In genomic region chr16:37292593-37292992, GRCm38 (mm10) we compare ENCODE assay signal across 12 mouse cellular contexts.
A peak's percentile ranks its signal among the peaks of the same experiment; 100 is the strongest.
DNase-seq lines count a peak whose midpoint lies in the region; ATAC-seq and TF ChIP-seq lines count a peak whose summit lies in the region.
"Had no signal": no experiment of that assay in that cellular context is flagged by ENCODE, and none has a peak within 500 bp of the region (broad histone marks: within the 10 kb centered on the region; RNA-seq: fewer than 3 reads in every experiment).

No protein-coding gene starts in this region.

- no peaks in the 10 kb centered on the region for H3K4me1 ChIP-seq in forebrain, postnatal 0 days (ENCODE audit: insufficient read depth)
- H3K4me1 ChIP-seq: heart, embryonic 15.5 days; neural tube, embryonic 12.5 days had no signal

- CTCF ChIA-PET in Patski (lab: Charles Lee) = interaction anchor here (1.1 to 1.7 kb wide), 5 partner anchors 209 to 391 kb away, joined by 3 to 14 read pairs (median 4); no protein-coding TSS in a partner anchor

- no peaks in the 10 kb centered on the region for H3K9me3 ChIP-seq in forebrain, postnatal 0 days (ENCODE audit: low read length)
- H3K9me3 ChIP-seq: heart, embryonic 15.5 days; neural tube, embryonic 12.5 days had no signal

- in situ Hi-C loops in Patski (cut with MboI; ENCODE audit: low pct_unique_long_range_greater_than_20kb) = loop anchor here (5.0 to 25.0 kb wide), 3 partner anchors 202 to 645 kb away; no protein-coding TSS in a partner anchor

- DNase-seq in cerebellum, adult 9-10 months = peak; percentile 67
- no peak for DNase-seq in cerebellum, adult 11 months
- DNase-seq in layer of hippocampus, adult 2 months (ENCODE audit: low spot score in 2 of 2) = no peak
- no peak for DNase-seq in layer of hippocampus, adult 8-10 months (ENCODE audit: low spot score in 2 of 2)
- DNase-seq in Patski (ENCODE audit: low read depth, low spot score) = no peak
- peak; percentile 30 for DNase-seq in forebrain, postnatal 0 days
- no peak for DNase-seq in spleen, adult 18-20 months
- no peak for DNase-seq in left cerebral cortex, adult 9 months (ENCODE audit: low spot score in 2 of 2)
- DNase-seq: kidney, postnatal 14 days had no signal

- H3K9ac ChIP-seq in forebrain, postnatal 0 days = no peak overlapping the region
- H3K9ac ChIP-seq: heart, embryonic 15.5 days; neural tube, embryonic 12.5 days had no signal

- no peak overlapping the region for H3K4me2 ChIP-seq in forebrain, postnatal 0 days (ENCODE audit: low read depth)
- H3K4me2 ChIP-seq: heart, embryonic 15.5 days; neural tube, embryonic 12.5 days had no signal

- POLR2A ChIA-PET in Patski (lab: Charles Lee) = no interaction called here

- no peaks in the 10 kb centered on the region for H3K36me3 ChIP-seq in forebrain, postnatal 0 days (ENCODE audit: insufficient read depth)
- H3K36me3 ChIP-seq: heart, embryonic 15.5 days; neural tube, embryonic 12.5 days had no signal

- H3K27ac ChIP-seq in layer of hippocampus, adult 2 months = no peak overlapping the region
- H3K27ac ChIP-seq in forebrain, postnatal 0 days (ENCODE audit: low read depth, low read length) = no peak overlapping the region
- H3K27ac ChIP-seq: heart, embryonic 15.5 days; macrophage; neural tube, embryonic 12.5 days had no signal

- no peak for ATAC-seq in Patski
- ATAC-seq in forebrain, postnatal 0 days = peak; percentile 56; the same call in 1 of the 2 replicates

- TF ChIP-seq CTCF in layer of hippocampus, adult 2 months (conservative IDR thresholded peaks at IDR 0.05) = peak; percentile 72
- TF ChIP-seq CTCF in Patski (IDR thresholded peaks at IDR 0.05) = peak; percentile 63
- peak; percentile 58 for TF ChIP-seq CTCF in forebrain, postnatal 0 days (IDR thresholded peaks at IDR 0.05; ENCODE audit: low read depth)

- 46% methylated on average over 1 of the region's 1 CpGs for WGBS in forebrain, postnatal 0 days

- H3K27me3 ChIP-seq in Patski = peaks cover 50% of the 10 kb centered on the region
- H3K27me3 ChIP-seq in forebrain, postnatal 0 days (ENCODE audit: insufficient read depth, low read length) = no peaks in the 10 kb centered on the region
- H3K27me3 ChIP-seq: heart, embryonic 15.5 days; neural tube, embryonic 12.5 days had no signal

- H3K4me3 ChIP-seq in layer of hippocampus, adult 2 months = no peak overlapping the region
- H3K4me3 ChIP-seq in forebrain, postnatal 0 days (ENCODE audit: low read depth, low read length) = no peak overlapping the region
- H3K4me3 ChIP-seq: heart, embryonic 15.5 days; neural tube, embryonic 12.5 days had no signal

Comparison
In these comparisons a context has a peak if more than half of its experiments do, and no peak if none do; other contexts are left out.
1. DNase-seq: peak in cerebellum, adult 9-10 months (single experiment) and forebrain, postnatal 0 days (single experiment); none in cerebellum, adult 11 months (single experiment), layer of hippocampus, adult 2 months (0 of 2), layer of hippocampus, adult 8-10 months (0 of 2), Patski (single experiment), spleen, adult 18-20 months (0 of 2) and left cerebral cortex, adult 9 months (0 of 2).
2. Peak in every context shown above with its lines, with median percentiles within 50 percentile points of each other: CTCF ChIP-seq.